Mouse (Mus musculus): ENCODE results near the gene Rin3. TPM values are rescaled to one million over a fixed set of nuclear protein-coding genes. Genes with fewer than 3 reads are reported as not detected.

The Rin3 gene
- polyA plus RNA-seq, 1 experiment from 2014 or later = 17.7 TPM

DNA sequence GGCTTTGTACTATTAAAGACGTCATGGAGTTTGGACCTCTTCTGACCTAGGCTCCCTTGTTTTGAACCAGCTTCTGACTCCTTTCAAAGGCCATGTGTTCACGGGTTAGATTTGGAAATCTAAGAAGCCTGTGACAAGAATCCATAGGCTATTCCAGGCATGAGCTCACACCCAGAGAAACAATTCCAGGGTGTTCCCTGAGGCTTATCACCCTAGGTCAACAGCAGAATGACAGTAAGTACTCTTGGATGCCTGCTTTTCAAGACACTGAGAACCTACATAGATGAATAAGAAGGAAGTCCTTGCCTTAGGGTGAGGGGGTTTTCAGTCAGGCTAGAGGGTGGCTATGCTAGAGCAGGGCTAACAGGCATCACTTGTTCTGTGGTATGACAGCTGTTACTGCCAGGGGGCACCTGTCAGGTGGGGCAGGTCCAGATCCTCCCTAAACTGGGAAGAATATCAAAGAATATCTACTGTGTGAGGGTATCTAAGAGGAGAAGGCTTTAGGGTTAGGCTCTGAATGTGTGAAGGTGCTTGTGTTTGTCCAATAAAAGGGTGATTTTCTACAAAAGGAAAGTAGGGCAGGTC, 44.0 kb downstream of the Rin3 start:
- Histone ChIP-seq H3K9ac (replicated peaks; ENCODE audit: low read depth) (no peak overlapping the region), H3K4me1 (ENCODE audit: insufficient read depth, low read depth, low read length) (peaks cover 19% of the 10 kb centered on the region; the same call in 1 of the 2 replicates), H3K4me3 (ENCODE audit: low read depth, low read length) (no peak overlapping the region), H3K9me3 (ENCODE audit: low read length) (no peaks in the 10 kb centered on the region), H3K36me3 (ENCODE audit: insufficient read depth, low read length) (peaks cover 13% of the 10 kb centered on the region; the same call in 1 of the 2 replicates), H3K27ac (ENCODE audit: low read length) (peak overlapping the region; percentile 43; the same call in 1 of the 2 replicates), H3K27me3 (replicated peaks; ENCODE audit: insufficient read depth, low read length) (no peaks in the 10 kb centered on the region), H3K4me2 (replicated peaks; ENCODE audit: low read depth, low read length) (no peak overlapping the region)
- DNase-seq (ENCODE audit: low spot score) (peak; percentile 44), ATAC-seq (no peak)
- 47% methylated on average over 2 of the region's 2 CpGs for WGBS
- TF ChIP-seq CTCF (IDR thresholded peaks at IDR 0.05) (no peak), EP300 (IDR thresholded peaks at IDR 0.05) (peak; percentile 70)

GRCm38 (mm10) chr12:102327525-102327924, 44.7 kb downstream of the Rin3 start:
- Histone ChIP-seq H3K4me1 (ENCODE audit: insufficient read depth, low read depth, low read length) (peaks cover 19% of the 10 kb centered on the region; the same call in 1 of the 2 replicates), H3K4me2 (replicated peaks; ENCODE audit: low read depth, low read length) (no peak overlapping the region), H3K9ac (replicated peaks; ENCODE audit: low read depth) (no peak overlapping the region), H3K27me3 (replicated peaks; ENCODE audit: insufficient read depth, low read length) (no peaks in the 10 kb centered on the region), H3K4me3 (ENCODE audit: low read depth, low read length) (no peak overlapping the region), H3K27ac (ENCODE audit: low read length) (0 out of 2 replicates have a peak overlapping the region, but pooled peaks have one; percentile 43), H3K36me3 (ENCODE audit: insufficient read depth, low read length) (peaks cover 13% of the 10 kb centered on the region; the same call in 1 of the 2 replicates), H3K9me3 (ENCODE audit: low read length) (no peaks in the 10 kb centered on the region)
- DNase-seq (ENCODE audit: low spot score) (peak; percentile 46), ATAC-seq (no peak)
- 41% methylated on average over 4 of the region's 4 CpGs for WGBS
- no peak for TF ChIP-seq EP300 (IDR thresholded peaks at IDR 0.05)
- TF ChIP-seq CTCF (IDR thresholded peaks at IDR 0.05) = peak; percentile 59

- peaks cover 19% of the 10 kb centered on the region; the same call in 1 of the 2 replicates for H3K4me1 ChIP-seq (ENCODE audit: insufficient read depth, low read depth, low read length)
- TF ChIP-seq CTCF (IDR thresholded peaks at IDR 0.05) (no peak), EP300 (IDR thresholded peaks at IDR 0.05) (peak; percentile 99)
- H3K4me3 ChIP-seq (ENCODE audit: low read depth, low read length) = no peak overlapping the region
- H3K9me3 ChIP-seq (ENCODE audit: low read length) = no peaks in the 10 kb centered on the region
- H3K4me2 ChIP-seq (replicated peaks; ENCODE audit: low read depth, low read length) = no peak overlapping the region
- 68% methylated on average over 4 of the region's 4 CpGs for WGBS
- no peaks in the 10 kb centered on the region for H3K27me3 ChIP-seq (replicated peaks; ENCODE audit: insufficient read depth, low read length)
- no peak overlapping the region for H3K9ac ChIP-seq (replicated peaks; ENCODE audit: low read depth)
- DNase-seq (ENCODE audit: low spot score) (peak; percentile 63), ATAC-seq (peak; percentile 55)
- peaks cover 13% of the 10 kb centered on the region; the same call in 1 of the 2 replicates for H3K36me3 ChIP-seq (ENCODE audit: insufficient read depth, low read length)
- no peak overlapping the region for H3K27ac ChIP-seq (ENCODE audit: low read length)
Observed at GRCm38 (mm10) chr12:102328090-102328489, 45.2 kb downstream of the Rin3 start.

DNA sequence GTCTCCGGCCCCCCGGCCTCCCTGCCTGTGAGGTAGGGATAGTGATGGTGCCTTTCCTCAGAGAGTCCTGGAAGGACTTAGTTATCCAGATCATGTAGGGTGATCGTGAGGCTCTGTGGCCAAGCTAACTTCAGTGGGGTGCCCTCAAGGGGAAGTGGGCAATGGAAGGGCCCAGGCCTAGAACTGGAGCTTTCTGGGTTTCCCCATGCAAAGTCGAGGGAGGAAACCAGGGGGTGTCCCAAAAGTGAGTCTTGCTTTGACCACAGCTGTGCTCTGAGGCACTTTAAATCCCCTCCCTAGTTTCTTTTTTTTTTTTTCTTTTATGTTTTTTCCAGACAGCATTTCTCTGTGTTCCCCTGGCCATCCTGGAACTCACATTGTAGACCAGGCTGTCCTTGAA, 47.3 kb downstream of the Rin3 start:
- H3K4me3 ChIP-seq (ENCODE audit: low read depth, low read length) = no peak overlapping the region
- WGBS = 89% methylated on average over 4 of the region's 4 CpGs
- peaks cover 13% of the 10 kb centered on the region; the same call in 1 of the 2 replicates for H3K36me3 ChIP-seq (ENCODE audit: insufficient read depth, low read length)
- H3K27ac ChIP-seq (ENCODE audit: low read length) = no peak overlapping the region
- H3K9ac ChIP-seq (replicated peaks; ENCODE audit: low read depth) = no peak overlapping the region
- no peaks in the 10 kb centered on the region for H3K27me3 ChIP-seq (replicated peaks; ENCODE audit: insufficient read depth, low read length)
- H3K9me3 ChIP-seq (ENCODE audit: low read length) = no peaks in the 10 kb centered on the region
- H3K4me2 ChIP-seq (replicated peaks; ENCODE audit: low read depth, low read length) = no peak overlapping the region
- peaks cover 15% of the 10 kb centered on the region; the same call in 1 of the 2 replicates for H3K4me1 ChIP-seq (ENCODE audit: insufficient read depth, low read depth, low read length)
- no peak for TF ChIP-seq EP300 (IDR thresholded peaks at IDR 0.05)
- no peak for TF ChIP-seq CTCF (IDR thresholded peaks at IDR 0.05)
- ATAC-seq (no peak), DNase-seq (ENCODE audit: low spot score) (no peak)

DNA sequence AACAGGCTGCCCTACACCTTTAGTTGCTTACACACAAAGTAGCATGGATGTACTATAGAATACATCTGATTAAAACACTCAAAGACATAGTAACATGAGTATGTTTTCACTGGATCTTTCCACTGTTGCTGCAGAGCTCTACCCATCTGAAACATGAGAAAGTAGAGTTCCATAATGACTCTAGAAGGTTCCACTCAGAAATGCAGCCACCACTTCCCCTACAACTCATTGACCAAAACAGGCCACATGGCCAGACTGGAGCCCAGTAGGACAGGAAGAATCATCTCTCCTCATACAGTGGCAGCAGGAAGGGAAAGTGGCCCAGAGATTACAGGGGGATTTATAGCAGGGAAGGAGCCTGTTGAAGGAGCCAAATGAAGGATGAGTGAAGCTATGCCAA, 47.9 kb downstream of the Rin3 start:
- Histone ChIP-seq H3K4me2 (replicated peaks; ENCODE audit: low read depth, low read length) (no peak overlapping the region), H3K9me3 (ENCODE audit: low read length) (no peaks in the 10 kb centered on the region), H3K36me3 (ENCODE audit: insufficient read depth, low read length) (peaks cover 13% of the 10 kb centered on the region; the same call in 1 of the 2 replicates), H3K4me1 (ENCODE audit: insufficient read depth, low read depth, low read length) (peaks cover 15% of the 10 kb centered on the region; the same call in 1 of the 2 replicates), H3K4me3 (ENCODE audit: low read depth, low read length) (no peak overlapping the region), H3K9ac (replicated peaks; ENCODE audit: low read depth) (no peak overlapping the region), H3K27ac (ENCODE audit: low read length) (no peak overlapping the region), H3K27me3 (replicated peaks; ENCODE audit: insufficient read depth, low read length) (no peaks in the 10 kb centered on the region)
- DNase-seq (ENCODE audit: low spot score) (no peak), ATAC-seq (no peak)
- TF ChIP-seq EP300 (IDR thresholded peaks at IDR 0.05) (no peak), CTCF (IDR thresholded peaks at IDR 0.05) (no peak)

GRCm38 (mm10) chr12:102333101-102333500, 50.3 kb downstream of the Rin3 start:
- no peak for TF ChIP-seq EP300 (IDR thresholded peaks at IDR 0.05)
- TF ChIP-seq CTCF (IDR thresholded peaks at IDR 0.05) = no peak
- Histone ChIP-seq H3K4me2 (replicated peaks; ENCODE audit: low read depth, low read length) (no peak overlapping the region), H3K27me3 (replicated peaks; ENCODE audit: insufficient read depth, low read length) (no peaks in the 10 kb centered on the region), H3K9me3 (ENCODE audit: low read length) (no peaks in the 10 kb centered on the region), H3K4me1 (ENCODE audit: insufficient read depth, low read depth, low read length) (no peaks in the 10 kb centered on the region), H3K4me3 (ENCODE audit: low read depth, low read length) (no peak overlapping the region), H3K27ac (ENCODE audit: low read length) (no peak overlapping the region), H3K36me3 (ENCODE audit: insufficient read depth, low read length) (peaks cover 17% of the 10 kb centered on the region; the same call in 1 of the 2 replicates), H3K9ac (replicated peaks; ENCODE audit: low read depth) (no peak overlapping the region)
- ATAC-seq (no peak), DNase-seq (ENCODE audit: low spot score) (no peak)
- 100% methylated on average over 2 of the region's 2 CpGs for WGBS

All from lung, postnatal 0 days (tissue).